Mouse (Mus musculus) small intestine, adult 2 months (tissue): ENCODE measurements at regions not wholly inside any gene's neighbourhood (a gene's known extent, or its start where the extent isn't known, plus 50 kb on each side); places are given as distances from the start of the nearest gene placed in this dataset.

Experiments
- CTCF ChIP-seq: fragments of 200-500 bp; IDR thresholded peaks from 2 replicates; pipeline ENCODE4 v1.5.1; 2012; ENCODE audit warnings: low read depth, mild to moderate bottlenecking, control low read depth, inconsistent platforms, low read length, moderate library complexity, mixed read lengths; ENCODE audit not compliant: insufficient replicate concordance, insufficient read length; ENCODE audit errors: extremely low read depth
- POLR2A ChIP-seq: fragments of 200-500 bp; IDR thresholded peaks from 2 replicates; pipeline ENCODE4 v1.6.1; 2012; ENCODE audit warnings: low read depth, mild to moderate bottlenecking, control low read depth, inconsistent platforms, low read length, moderate library complexity

- TF ChIP-seq CTCF, result no peak
- no peak for TF ChIP-seq POLR2A
These were observed 51.2 kb upstream of the Pja2 start for GRCm38 (mm10) chr17:64382894-64383293.
